Mouse (Mus musculus) stomach, embryonic 14.5 days (tissue): ENCODE results near the gene Efna5. TPM values are rescaled to one million over a fixed set of nuclear protein-coding genes. Genes with fewer than 3 reads are reported as not detected.

ENCODE experiments used
- ATAC-seq: fragments of 200-750 bp; cut with Nextera tagmentation; 2 replicates; pipeline ENCODE4 v1.8.0; 2017; ENCODE audit warnings: low read depth, moderate TSS enrichment; ENCODE audit not compliant: insufficient number of reproducible peaks, insufficient read depth, low FRiP score
- H3K27ac ChIP-seq: fragments of 300-500 bp; sonication (generic); 2 replicates; pipeline ENCODE4 v1.5.1; 2014; ENCODE audit warnings: mild to moderate bottlenecking, low read length, moderate library complexity, mixed read lengths
- H3K27me3 ChIP-seq: fragments of 300-500 bp; sonication (generic); 2 replicates; pipeline ENCODE4 v1.6.1; 2014; ENCODE audit warnings: low read length, control low read depth, mixed read lengths; ENCODE audit not compliant: control insufficient read depth, insufficient read depth
- H3K36me3 ChIP-seq: fragments of 300-500 bp; sonication (generic); 2 replicates; pipeline ENCODE4 v1.6.1; 2014; ENCODE audit warnings: mild to moderate bottlenecking, control low read depth, low read length, moderate library complexity, mixed read lengths; ENCODE audit not compliant: control insufficient read depth, insufficient read depth
- H3K4me1 ChIP-seq: fragments of 300-500 bp; sonication (generic); 2 replicates; pipeline ENCODE4 v1.6.1; 2014; ENCODE audit warnings: low read length, control low read depth, mixed read lengths; ENCODE audit not compliant: control insufficient read depth, insufficient read depth
- H3K4me2 ChIP-seq: fragments of 300-500 bp; sonication (generic); replicated peaks from 2 replicates; pipeline ENCODE4 v1.6.1; 2014; ENCODE audit warnings: low read depth, low read length, control low read depth
- H3K4me3 ChIP-seq: fragments of 300-500 bp; sonication (generic); 2 replicates; pipeline ENCODE4 v1.5.1; 2014; ENCODE audit warnings: low read depth, low read length, control low read depth
- H3K9ac ChIP-seq: fragments of 300-500 bp; sonication (generic); replicated peaks from 2 replicates; pipeline ENCODE4 v1.6.1; 2014; ENCODE audit warnings: low read depth, mild to moderate bottlenecking, control low read depth, low read length, moderate library complexity, mixed read lengths
- H3K9me3 ChIP-seq: fragments of 300-500 bp; sonication (generic); 2 replicates; pipeline ENCODE4 v1.6.1; 2016; ENCODE audit warnings: low read depth, low read length, control low read depth; ENCODE audit not compliant: control insufficient read depth
- whole genome bisulfite sequencing: fragments of 180-500 bp; shearing (Covaris S2); extraction: QIAGEN DNeasy Blood & Tissue Kit; methylation state at CpG from one replicate; pipeline ENCODE4 v1.1.7; 2014; 5-methylcytosine and 5-hydroxymethylcytosine counted together
- polyA plus RNA-seq: library from polyadenylated mRNA; unstranded; fragments of >200 nt; fragmentation: Nextera tagmentation; extraction: Ambion mirVana; gene quantifications from 2 replicates; pipeline ENCODE4 v1.2.1, GENCODE M21; 2014

Efna5 gene
- polyA plus RNA-seq, 1 experiment from 2014 or later: 58.6 TPM

DNA sequence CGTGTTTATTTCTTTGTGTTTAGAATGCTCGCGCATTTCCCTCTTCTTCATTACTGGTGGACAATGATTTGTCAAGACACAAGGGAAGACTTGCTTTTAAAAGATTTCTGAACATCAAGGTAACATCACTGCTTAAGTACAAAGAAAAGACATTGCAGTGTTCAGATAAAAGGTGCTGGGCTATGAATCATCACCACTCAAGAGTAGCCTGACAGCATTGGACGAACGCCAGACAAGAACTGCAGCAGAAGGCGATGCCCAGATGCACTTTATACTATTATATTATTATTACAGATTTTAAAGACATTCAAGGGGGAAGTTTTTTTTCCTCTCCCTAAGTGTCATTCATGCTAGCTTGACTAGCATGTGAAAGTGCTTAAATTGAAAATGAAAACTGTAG lies 228.7 kb downstream of the Efna5 start:
- no peak overlapping the region for H3K4me2 ChIP-seq
- H3K27ac ChIP-seq: no peak overlapping the region
- WGBS: 55% methylated on average over 6 of the region's 6 CpGs
- H3K9ac ChIP-seq: no peak overlapping the region
- no peaks in the 10 kb centered on the region for H3K9me3 ChIP-seq
- no peak overlapping the region for H3K4me3 ChIP-seq
- no peaks in the 10 kb centered on the region for H3K27me3 ChIP-seq
- no peaks in the 10 kb centered on the region for H3K36me3 ChIP-seq
- no peak for ATAC-seq
- peaks cover 18% of the 10 kb centered on the region for H3K4me1 ChIP-seq

DNA sequence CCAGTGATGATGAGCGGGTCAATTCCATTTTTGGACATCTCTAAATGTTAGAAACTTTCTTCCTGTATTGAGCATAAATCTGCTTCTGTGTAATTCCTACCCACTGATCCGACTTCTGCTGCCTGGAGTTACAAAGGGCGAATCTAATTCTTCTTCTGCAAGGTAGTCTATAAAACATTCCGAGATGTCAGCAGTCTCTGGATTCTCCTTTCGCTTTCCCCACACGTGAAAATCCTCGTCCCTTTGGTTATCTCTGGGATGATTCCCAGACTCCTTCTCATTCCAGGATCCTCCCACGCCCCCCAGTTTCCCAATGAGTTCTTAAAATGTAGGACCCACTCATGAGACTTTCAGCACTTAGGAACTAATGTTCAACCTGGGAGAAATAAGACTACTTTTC lies 229.4 kb downstream of the Efna5 start:
- H3K4me2 ChIP-seq: no peak overlapping the region
- H3K9me3 ChIP-seq: no peaks in the 10 kb centered on the region
- WGBS: 67% methylated on average over 8 of the region's 8 CpGs
- H3K27ac ChIP-seq: no peak overlapping the region
- no peak overlapping the region for H3K9ac ChIP-seq
- no peak overlapping the region for H3K4me3 ChIP-seq
- H3K27me3 ChIP-seq: no peaks in the 10 kb centered on the region
- H3K4me1 ChIP-seq: peaks cover 11% of the 10 kb centered on the region
- no peak for ATAC-seq
- no peaks in the 10 kb centered on the region for H3K36me3 ChIP-seq

DNA sequence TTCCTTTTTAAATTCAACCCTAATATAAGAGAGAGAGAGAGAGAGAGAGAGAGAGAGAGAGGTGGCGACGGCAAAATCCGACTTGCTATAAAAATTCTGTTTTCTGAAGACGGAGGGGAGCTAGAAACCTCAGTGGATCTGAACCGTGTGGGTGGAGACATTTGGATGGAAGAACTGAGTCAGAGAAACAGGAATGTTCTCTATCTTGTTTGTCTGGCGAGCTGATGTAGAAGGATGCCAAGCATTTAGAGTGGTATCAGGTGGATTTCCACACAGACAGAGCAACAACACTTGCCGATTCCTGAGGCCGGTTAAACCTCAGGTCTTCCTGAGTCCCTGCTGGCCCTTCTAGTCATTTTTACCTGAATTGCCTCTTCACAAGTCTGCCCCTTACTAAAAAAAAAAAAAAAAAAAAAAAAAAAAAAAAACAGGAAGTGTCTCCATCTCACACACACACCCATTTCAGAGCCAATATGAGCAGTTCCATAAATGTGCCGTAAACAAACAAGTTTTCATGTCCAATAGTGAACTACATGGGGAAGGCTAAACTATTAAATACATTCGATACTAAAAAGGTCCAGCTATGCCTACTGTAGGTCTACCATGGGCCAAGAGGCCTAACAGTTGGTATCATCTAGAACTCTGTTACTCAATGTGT lies 231.7 kb downstream of the Efna5 start:
- 93% methylated on average over 10 of the region's 10 CpGs for WGBS
- no peak overlapping the region for H3K4me3 ChIP-seq
- H3K4me1 ChIP-seq: no peaks in the 10 kb centered on the region
- H3K36me3 ChIP-seq: no peaks in the 10 kb centered on the region
- no peaks in the 10 kb centered on the region for H3K27me3 ChIP-seq
- no peak overlapping the region for H3K4me2 ChIP-seq
- no peak for ATAC-seq
- H3K27ac ChIP-seq: no peak overlapping the region
- H3K9ac ChIP-seq: no peak overlapping the region
- H3K9me3 ChIP-seq: no peaks in the 10 kb centered on the region

DNA sequence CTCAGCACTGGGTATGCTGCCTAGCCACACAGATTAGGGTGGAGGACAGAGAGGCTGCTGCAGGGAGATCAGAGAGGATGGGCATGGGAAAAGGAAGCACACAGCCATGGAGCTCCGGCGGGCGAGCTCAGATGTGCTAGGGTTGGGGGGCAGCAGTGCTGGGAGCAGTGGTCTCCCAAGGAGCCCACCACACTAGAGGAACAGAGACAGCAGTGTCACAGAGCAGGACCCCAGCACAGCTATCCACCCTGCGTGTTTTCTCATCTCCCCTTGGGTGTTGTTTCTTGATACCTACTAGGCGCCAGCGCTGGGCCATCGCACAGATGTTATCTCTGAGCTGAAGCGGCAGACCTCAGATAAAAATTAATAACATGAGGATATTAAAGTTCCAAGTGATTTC lies 234.3 kb downstream of the Efna5 start:
- 94% methylated on average over 8 of the region's 8 CpGs for WGBS
- ATAC-seq: no peak

DNA sequence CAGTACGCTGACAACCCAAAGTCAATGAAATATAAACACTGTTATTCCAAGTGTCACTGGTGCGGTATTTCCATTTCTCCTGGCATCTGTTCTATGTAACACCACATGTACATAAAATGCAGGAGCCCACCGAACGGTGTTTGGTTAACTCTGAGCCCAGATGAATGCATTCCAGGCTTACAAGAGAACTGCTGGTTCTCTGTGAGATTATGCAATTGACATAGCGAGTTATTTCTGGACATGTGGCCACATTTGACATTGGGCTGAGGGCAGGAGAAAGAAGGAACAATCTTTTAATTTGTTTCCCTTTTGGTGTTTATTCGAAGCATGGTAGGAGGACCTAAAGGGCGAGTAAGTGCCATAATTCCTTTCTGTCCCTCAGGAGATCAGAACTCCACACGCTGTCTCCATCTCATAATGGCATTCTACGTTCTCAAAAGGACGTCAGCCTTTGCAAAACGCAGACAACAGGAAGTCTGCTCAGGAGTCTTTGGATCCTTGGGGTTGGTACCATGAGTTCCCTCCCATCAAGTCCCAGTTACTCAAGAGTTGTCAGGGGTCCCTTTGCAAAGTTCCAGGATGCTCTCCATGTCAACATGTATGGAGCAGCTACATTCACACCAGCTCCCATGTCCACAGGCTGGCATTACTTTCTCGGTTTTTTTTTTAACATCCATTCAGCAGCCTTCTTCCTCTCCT lies 238.5 kb downstream of the Efna5 start:
- Histone ChIP-seq H3K36me3 (no peaks in the 10 kb centered on the region), H3K27me3 (no peaks in the 10 kb centered on the region), H3K4me2 (no peak overlapping the region), H3K27ac (no peak overlapping the region), H3K4me1 (peaks cover 5% of the 10 kb centered on the region; the same call in 1 of the 2 replicates), H3K9me3 (no peaks in the 10 kb centered on the region), H3K9ac (no peak overlapping the region), H3K4me3 (no peak overlapping the region)
- 53% methylated on average over 12 of the region's 12 CpGs for WGBS
- no peak for ATAC-seq

More for the DNA sequence above, 234.3 kb downstream of the Efna5 start:
- H3K4me1 ChIP-seq: peaks cover 5% of the 10 kb centered on the region; the same call in 1 of the 2 replicates
- H3K36me3 ChIP-seq: no peaks in the 10 kb centered on the region
- H3K4me2 ChIP-seq: no peak overlapping the region
- no peaks in the 10 kb centered on the region for H3K27me3 ChIP-seq
- H3K9me3 ChIP-seq: no peaks in the 10 kb centered on the region
- no peak overlapping the region for H3K4me3 ChIP-seq
- no peak overlapping the region for H3K27ac ChIP-seq
- H3K9ac ChIP-seq: no peak overlapping the region

DNA sequence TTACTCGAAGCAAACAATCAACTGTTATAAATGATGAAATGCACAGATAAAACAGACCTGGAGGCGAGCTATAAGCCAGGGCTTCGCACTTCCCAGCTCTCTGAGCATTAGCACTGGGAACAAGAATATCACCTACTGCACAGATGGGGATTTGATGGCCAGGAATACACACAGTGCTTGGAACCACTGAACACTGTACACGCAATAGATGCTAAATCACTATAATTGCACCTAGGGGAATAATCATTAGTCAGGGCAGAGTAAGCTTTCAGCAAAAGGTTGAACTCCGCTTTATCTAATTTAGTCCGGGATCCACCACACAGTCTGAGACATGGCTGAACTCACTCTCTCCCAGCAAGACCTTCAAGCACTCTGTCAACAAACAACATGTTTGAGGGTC lies 240.5 kb downstream of the Efna5 start:
- ATAC-seq: no peak
- Histone ChIP-seq H3K4me1 (peaks cover 5% of the 10 kb centered on the region; the same call in 1 of the 2 replicates), H3K9ac (no peak overlapping the region), H3K27me3 (no peaks in the 10 kb centered on the region), H3K36me3 (no peaks in the 10 kb centered on the region), H3K4me2 (no peak overlapping the region), H3K4me3 (no peak overlapping the region), H3K9me3 (no peaks in the 10 kb centered on the region), H3K27ac (no peak overlapping the region)
- 84% methylated on average over 6 of the region's 6 CpGs for WGBS

DNA sequence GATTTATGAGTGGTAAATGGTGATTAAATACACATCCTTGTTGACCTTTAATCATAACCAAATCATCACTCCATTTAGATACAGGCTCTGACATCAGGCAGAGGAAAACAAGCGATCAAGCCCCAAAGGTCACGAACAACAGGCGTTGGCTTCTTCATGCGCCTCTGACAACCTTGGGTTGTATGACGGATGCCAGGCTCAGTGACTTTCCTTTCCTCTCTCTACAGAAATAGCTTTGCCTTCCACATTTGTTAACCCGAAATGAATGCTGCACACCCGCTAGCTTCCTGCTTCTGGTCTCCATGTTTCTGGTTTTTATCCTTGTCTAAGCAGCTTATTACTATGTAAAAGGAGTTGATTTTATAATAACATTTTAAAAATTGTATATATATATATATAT lies 244.2 kb downstream of the Efna5 start:
- no peak overlapping the region for H3K4me3 ChIP-seq
- H3K36me3 ChIP-seq: no peaks in the 10 kb centered on the region
- H3K4me2 ChIP-seq: no peak overlapping the region
- H3K9ac ChIP-seq: no peak overlapping the region
- no peaks in the 10 kb centered on the region for H3K4me1 ChIP-seq
- no peaks in the 10 kb centered on the region for H3K27me3 ChIP-seq
- no peak overlapping the region for H3K27ac ChIP-seq
- 67% methylated on average over 7 of the region's 7 CpGs for WGBS
- H3K9me3 ChIP-seq: no peaks in the 10 kb centered on the region
- no peak for ATAC-seq

DNA sequence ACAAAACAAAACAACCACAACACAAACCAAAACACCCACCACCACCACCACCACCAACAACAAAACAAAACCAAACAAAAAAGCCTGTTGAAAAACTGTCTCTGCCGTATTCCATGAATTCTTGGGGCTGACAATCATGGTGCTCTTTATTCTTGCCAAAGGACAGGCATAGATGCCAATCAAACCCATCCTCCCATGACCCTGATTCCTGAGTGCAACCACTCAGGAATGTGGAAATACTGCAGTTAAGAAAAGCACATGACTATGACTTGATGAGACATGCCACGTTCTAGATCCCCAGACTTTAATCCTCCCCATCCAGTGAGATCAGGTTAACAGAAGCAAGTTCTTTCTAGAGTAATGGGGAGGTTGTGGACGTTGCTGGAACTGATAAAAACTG lies 246.2 kb downstream of the Efna5 start:
- no peak overlapping the region for H3K4me3 ChIP-seq
- H3K4me2 ChIP-seq: no peak overlapping the region
- no peaks in the 10 kb centered on the region for H3K27me3 ChIP-seq
- H3K36me3 ChIP-seq: no peaks in the 10 kb centered on the region
- H3K9ac ChIP-seq: no peak overlapping the region
- WGBS: 71% methylated on average over 3 of the region's 3 CpGs
- H3K4me1 ChIP-seq: no peaks in the 10 kb centered on the region
- no peak for ATAC-seq
- no peak overlapping the region for H3K27ac ChIP-seq
- H3K9me3 ChIP-seq: no peaks in the 10 kb centered on the region
